Mouse (Mus musculus) heart, adult 2 months (tissue): ENCODE results near the gene Asb5.
"Not testable (repeated sequence)": the region's sequence is repeated elsewhere in the genome, so short reads cannot be mapped to it uniquely, and the experiment has no call there.

ENCODE experiments used
- CTCF ChIP-seq: fragments of 200-600 bp; IDR thresholded peaks from 2 replicates; pipeline ENCODE4 v1.8.1; 2022; ENCODE audit warnings: antibody characterized with exemption, mild to moderate bottlenecking, moderate library complexity
- EP300 ChIP-seq: fragments of 200-500 bp; IDR thresholded peaks from 2 replicates; pipeline ENCODE4 v1.6.1; 2011; ENCODE audit warnings: low read depth, low read length, control low read depth; ENCODE audit not compliant: insufficient read depth

DNA sequence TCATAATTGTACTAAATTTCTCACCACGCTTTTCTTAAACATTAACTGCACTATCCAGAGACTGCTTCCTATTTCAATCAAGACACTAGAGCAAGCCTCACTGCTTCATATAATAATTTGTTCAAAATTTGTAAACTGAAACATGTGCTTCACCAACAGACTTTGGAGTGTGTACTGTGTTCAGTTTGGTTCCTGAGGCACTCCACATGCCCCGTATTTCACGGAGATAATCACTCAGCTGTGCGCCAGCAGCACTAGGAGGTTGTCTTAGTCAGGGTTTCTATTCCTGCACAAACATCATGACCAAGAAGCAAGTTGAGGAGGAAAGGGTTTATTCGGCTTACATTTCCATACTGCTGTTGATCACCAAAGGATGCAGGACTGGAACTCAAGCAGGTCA lies 17.2 kb upstream of the Asb5 start:
- TF ChIP-seq CTCF, EP300: not testable (repeated sequence)
